Mouse (Mus musculus): ENCODE measurements at regions not wholly inside any gene's neighbourhood (a gene's known extent, or its start where the extent isn't known, plus 50 kb on each side); places are given as distances from the start of the nearest gene placed in this dataset.

DNA sequence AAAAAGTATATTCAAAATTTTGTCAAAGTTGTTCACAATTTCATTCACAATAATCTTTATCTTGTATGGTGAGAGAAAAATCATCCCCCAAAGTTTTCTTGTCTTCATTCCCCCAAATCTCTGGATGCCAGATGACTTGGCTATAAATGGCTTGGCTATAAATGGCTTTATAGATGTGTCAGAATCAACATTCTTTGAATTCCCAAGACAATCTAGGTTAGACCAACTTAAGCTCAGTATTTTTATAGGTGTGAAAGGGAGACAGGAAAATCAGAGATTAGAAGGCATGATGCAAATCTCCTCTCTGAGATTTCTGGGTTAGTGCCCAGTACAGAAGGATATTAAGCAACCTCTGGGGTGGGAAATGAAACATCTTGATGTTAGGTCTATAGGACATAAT is 685.4 kb downstream of the Ttll7 start:
- no peaks in the 10 kb centered on the region for H3K27me3 ChIP-seq (ENCODE audit: control insufficient read depth, insufficient read depth, low read length)
- no peak for ATAC-seq (ENCODE audit: insufficient read depth, low FRiP score)

DNA sequence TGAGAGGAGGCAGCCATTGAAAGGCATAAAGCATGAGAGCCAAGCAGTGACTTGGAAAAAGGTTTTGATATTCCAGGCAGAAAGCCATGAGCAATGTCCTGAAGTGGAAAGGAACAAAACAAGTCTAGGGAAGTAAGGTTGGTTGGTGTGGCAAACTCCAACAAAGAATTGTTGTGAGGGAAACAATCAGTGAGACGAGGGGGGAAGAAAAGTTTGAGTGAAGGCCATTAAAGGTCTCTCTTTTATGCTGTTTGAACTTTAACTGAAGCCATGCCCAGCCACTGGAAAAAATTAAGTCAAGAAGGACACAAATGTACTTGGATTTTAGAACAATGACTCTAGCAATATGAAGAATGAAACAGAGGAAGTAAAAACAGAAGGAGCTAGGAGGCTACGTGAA is 680.0 kb downstream of the Ttll7 start:
- no peak for ATAC-seq (ENCODE audit: insufficient read depth, low FRiP score)
- 75% methylated on average over 2 of the region's 2 CpGs for WGBS
- H3K27ac ChIP-seq (ENCODE audit: low read length): no peak overlapping the region
- no peaks in the 10 kb centered on the region for H3K36me3 ChIP-seq (ENCODE audit: control insufficient read depth, insufficient read depth, low read length)
- H3K4me2 ChIP-seq (ENCODE audit: low read depth, low read length): no peak overlapping the region
- H3K9me3 ChIP-seq (replicated peaks; ENCODE audit: control insufficient read depth, low read length): no peaks in the 10 kb centered on the region
- no peaks in the 10 kb centered on the region for H3K27me3 ChIP-seq (ENCODE audit: control insufficient read depth, insufficient read depth, low read length)
- no peak overlapping the region for H3K9ac ChIP-seq (ENCODE audit: low read length)
- H3K4me3 ChIP-seq (replicated peaks; ENCODE audit: low read length): no peak overlapping the region
- H3K4me1 ChIP-seq (ENCODE audit: control insufficient read depth, insufficient read depth, low read length): no peaks in the 10 kb centered on the region

More for the DNA sequence above, 685.4 kb downstream of the Ttll7 start:
- H3K9ac ChIP-seq (ENCODE audit: low read length): no peak overlapping the region
- no peak overlapping the region for H3K4me2 ChIP-seq (ENCODE audit: low read depth, low read length)
- H3K4me1 ChIP-seq (ENCODE audit: control insufficient read depth, insufficient read depth, low read length): no peaks in the 10 kb centered on the region
- no peak overlapping the region for H3K27ac ChIP-seq (ENCODE audit: low read length)
- no peak overlapping the region for H3K4me3 ChIP-seq (replicated peaks; ENCODE audit: low read length)
- H3K36me3 ChIP-seq (ENCODE audit: control insufficient read depth, insufficient read depth, low read length): no peaks in the 10 kb centered on the region
- no peaks in the 10 kb centered on the region for H3K9me3 ChIP-seq (replicated peaks; ENCODE audit: control insufficient read depth, low read length)

DNA sequence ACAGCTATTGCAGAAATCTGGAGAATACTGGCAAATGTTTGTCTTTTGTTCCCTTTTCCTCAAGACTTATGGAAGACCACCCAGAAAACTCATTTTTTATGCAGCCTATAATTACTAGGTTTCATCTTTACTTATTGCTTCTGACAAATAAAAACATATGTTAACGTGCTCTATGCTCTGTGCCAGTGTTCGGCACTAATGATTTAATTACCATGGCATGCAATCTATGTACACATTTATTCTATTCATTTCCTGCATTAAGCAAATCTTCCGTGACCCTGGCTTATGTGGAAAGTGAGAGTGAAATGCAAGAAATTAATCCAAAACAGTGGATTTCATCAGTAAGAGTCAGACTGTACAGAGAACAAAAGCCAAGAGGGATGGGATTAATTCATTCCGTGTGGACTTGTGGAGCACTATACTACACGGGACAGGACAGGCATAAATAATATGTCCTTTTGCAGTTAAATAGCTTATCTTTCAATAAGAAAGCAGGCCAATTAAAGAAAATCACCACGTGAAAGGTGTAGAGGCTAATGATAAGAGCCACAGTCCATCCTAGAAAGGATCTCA is 679.5 kb downstream of the Ttll7 start:
- no peak overlapping the region for H3K4me3 ChIP-seq (replicated peaks; ENCODE audit: low read length)
- 65% methylated on average over 6 of the region's 6 CpGs for WGBS
- no peaks in the 10 kb centered on the region for H3K9me3 ChIP-seq (replicated peaks; ENCODE audit: control insufficient read depth, low read length)
- no peaks in the 10 kb centered on the region for H3K27me3 ChIP-seq (ENCODE audit: control insufficient read depth, insufficient read depth, low read length)
- no peak overlapping the region for H3K27ac ChIP-seq (ENCODE audit: low read length)
- ATAC-seq (ENCODE audit: insufficient read depth, low FRiP score): no peak
- no peaks in the 10 kb centered on the region for H3K36me3 ChIP-seq (ENCODE audit: control insufficient read depth, insufficient read depth, low read length)
- no peak overlapping the region for H3K4me2 ChIP-seq (ENCODE audit: low read depth, low read length)
- H3K9ac ChIP-seq (ENCODE audit: low read length): no peak overlapping the region
- no peaks in the 10 kb centered on the region for H3K4me1 ChIP-seq (ENCODE audit: control insufficient read depth, insufficient read depth, low read length)
